Comparison of ENCODE assay signal across 8 mouse cellular contexts in genomic region chr10:128492633-128493311, GRCm38 (mm10). TPM values are rescaled to one million over a fixed set of nuclear protein-coding genes. Genes with fewer than 3 reads are reported as not detected.
DNase-seq lines count a peak whose midpoint lies in the region; ATAC-seq lines count a peak whose summit lies in the region.

No protein-coding gene starts in this region.

- peak; percentile 51 for ATAC-seq in erythroid progenitor cell, adult 5-6 weeks (replicated peaks; ENCODE audit: low FRiP score, poor library complexity, severe bottlenecking)

- DNase-seq in cerebellum, adult 11-12 months = peak; percentile 67
- no peak for DNase-seq in cerebellum, postnatal 4 days (ENCODE audit: low spot score in 2 of 2)
- peak; percentile 69 to 76 for DNase-seq in adrenal gland, postnatal 36 days
- peak; percentile 66 for DNase-seq in heart, postnatal 14 days
- DNase-seq in kidney, postnatal 4 days = peak; percentile 70 to 83
- DNase-seq in lung, postnatal 36 days = peak; percentile 90
- peak; percentile 60 for DNase-seq in right cerebral cortex, postnatal 14 days

- intact Hi-C loops in heart, postnatal 14 days (cut with DNase I) = no loop called here

RNA-seq across cellular contexts. Expression of gene Myl6, which starts 1.2 kb away (rescaled TPM):
- total RNA-seq in adrenal gland, postnatal 36 days (2021) = 100 to 1,000 TPM; 812 to 946 TPM
- total RNA-seq in erythroid progenitor cell, adult 5-6 weeks (2015; ENCODE audit: low replicate concordance) = 353 and 444 TPM in 2 replicates
- 506 and 519 TPM in 2 replicates for total RNA-seq in erythroid progenitor cell, adult 5-6 weeks (2017; ENCODE audit: low replicate concordance)
- total RNA-seq in heart, postnatal 14 days (2021) = 100 to 1,000 TPM; 357 to 392 TPM

RNA-seq across cellular contexts. Expression of gene Myl6b, which starts 5.7 kb away (rescaled TPM):
- total RNA-seq in adrenal gland, postnatal 36 days (2021) = 1 to 10 TPM; 5.6 to 6.1 TPM
- total RNA-seq in erythroid progenitor cell, adult 5-6 weeks (2015; ENCODE audit: low replicate concordance) = 4.0 TPM in 1 of 2 replicates, not detected in the other
- total RNA-seq in erythroid progenitor cell, adult 5-6 weeks (2017; ENCODE audit: low replicate concordance) = 0.51 TPM in 1 of 2 replicates, not detected in the other
- 1 to 10 TPM; 3.3 to 4.3 TPM for total RNA-seq in heart, postnatal 14 days (2021)

RNA-seq across cellular contexts. Expression of gene Esyt1, which starts 32.9 kb away (rescaled TPM):
- total RNA-seq in adrenal gland, postnatal 36 days (2021) = 10 to 100 TPM; 22.7 to 28.8 TPM
- total RNA-seq in erythroid progenitor cell, adult 5-6 weeks (2015; ENCODE audit: low replicate concordance) = 23.4 and 27.2 TPM in 2 replicates
- total RNA-seq in erythroid progenitor cell, adult 5-6 weeks (2017; ENCODE audit: low replicate concordance) = 29.7 and 30.8 TPM in 2 replicates
- 10 to 100 TPM; 22.3 to 23.6 TPM for total RNA-seq in heart, postnatal 14 days (2021)

RNA-seq across cellular contexts. Expression of gene Smarcc2, which starts 33.7 kb away (rescaled TPM):
- 100 to 1,000 TPM in 1 of 2 experiments, 10 to 100 TPM in 1; 97.5 to 104 TPM for total RNA-seq in adrenal gland, postnatal 36 days (2021)
- total RNA-seq in erythroid progenitor cell, adult 5-6 weeks (2015; ENCODE audit: low replicate concordance) = 70.4 and 112 TPM in 2 replicates
- total RNA-seq in erythroid progenitor cell, adult 5-6 weeks (2017; ENCODE audit: low replicate concordance) = 101 and 117 TPM in 2 replicates
- total RNA-seq in heart, postnatal 14 days (2021) = 10 to 100 TPM; 76.6 to 80.5 TPM

RNA-seq across cellular contexts. Expression of gene Zc3h10, which starts 54.8 kb away (rescaled TPM):
- 10 to 100 TPM; 11.9 to 15.2 TPM for total RNA-seq in adrenal gland, postnatal 36 days (2021)
- total RNA-seq in erythroid progenitor cell, adult 5-6 weeks (2015; ENCODE audit: low replicate concordance) = 0.72 and 2.9 TPM in 2 replicates
- total RNA-seq in erythroid progenitor cell, adult 5-6 weeks (2017; ENCODE audit: low replicate concordance) = 5.9 and 6.4 TPM in 2 replicates
- 1 to 10 TPM; 7.0 to 8.4 TPM for total RNA-seq in heart, postnatal 14 days (2021)

Comparison
In these comparisons a context has a peak if more than half of its experiments do, and no peak if none do; other contexts are left out.
1. DNase-seq: peak in cerebellum, adult 11-12 months (single experiment), adrenal gland, postnatal 36 days (2 of 2), heart, postnatal 14 days (2 of 2), kidney, postnatal 4 days (2 of 2), lung, postnatal 36 days (single experiment) and right cerebral cortex, postnatal 14 days (single experiment); none in cerebellum, postnatal 4 days (0 of 2).